Mouse (Mus musculus): ENCODE data around the gene Asb16. TPM values are rescaled to one million over a fixed set of nuclear protein-coding genes. Genes with fewer than 3 reads are reported as not detected.

The Asb16 gene
- polyA plus RNA-seq, 1 experiment from 2014 or later: not detected

DNA sequence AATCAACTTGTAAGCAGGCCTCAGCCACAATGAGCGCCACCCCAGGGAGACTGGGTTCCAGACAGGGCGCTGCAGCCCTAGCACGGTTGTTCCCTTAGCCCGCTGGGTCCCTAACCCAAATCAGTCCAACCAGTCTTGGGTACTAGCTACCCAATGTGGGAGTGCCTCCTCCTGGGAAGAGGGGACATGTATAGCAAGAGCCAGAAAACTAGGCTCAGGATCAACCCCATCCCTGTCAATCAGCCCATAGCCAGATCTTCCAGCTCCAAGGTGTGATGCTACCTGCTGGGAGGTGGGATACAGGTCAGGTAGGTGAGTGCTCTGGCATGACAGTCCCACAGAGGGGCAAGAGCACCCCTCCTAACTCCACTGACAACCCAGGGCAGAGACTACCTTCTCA, 21.6 kb downstream of the Asb16 start:
- Histone ChIP-seq H3K9ac (replicated peaks) (no peak overlapping the region), H3K4me1 (peaks cover 29% of the 10 kb centered on the region), H3K9me3 (no peaks in the 10 kb centered on the region), H3K4me3 (no peak overlapping the region), H3K27me3 (no peaks in the 10 kb centered on the region), H3K27ac (replicated peaks) (0 out of 2 replicates have a peak overlapping the region, but pooled peaks have one; percentile 20), H3K36me3 (peaks cover 74% of the 10 kb centered on the region), H3K4me2 (replicated peaks) (no peak overlapping the region)
- 83% methylated on average over 4 of the region's 4 CpGs for WGBS
- no peak for ATAC-seq (ENCODE audit: low FRiP score, low read depth)

DNA sequence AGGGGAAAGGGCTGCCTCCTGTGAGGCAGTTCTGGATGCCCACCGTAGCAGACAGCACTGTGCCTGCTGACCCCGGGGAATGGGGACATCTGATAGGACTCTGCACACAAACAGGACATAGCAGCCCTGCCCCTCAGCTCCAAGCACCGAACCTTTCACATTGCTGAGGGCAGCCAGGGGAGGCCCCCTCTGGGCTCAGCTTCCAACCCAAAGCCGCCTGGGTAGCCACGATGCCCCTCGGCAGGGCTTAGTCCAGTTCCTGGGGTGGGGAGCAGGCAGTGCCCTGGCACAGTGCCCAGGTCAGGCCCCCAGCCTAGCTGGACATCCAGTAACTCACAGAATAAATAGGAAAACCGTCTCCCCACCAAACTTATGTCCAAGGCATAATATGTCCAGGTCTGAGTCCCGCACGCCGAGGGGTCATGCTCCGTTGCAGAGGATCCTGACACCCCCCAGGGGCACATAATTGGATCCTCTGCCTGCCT, 22.6 kb downstream of the Asb16 start:
- Histone ChIP-seq H3K4me3 (no peak overlapping the region), H3K27me3 (no peaks in the 10 kb centered on the region), H3K4me2 (replicated peaks) (no peak overlapping the region), H3K9me3 (no peaks in the 10 kb centered on the region), H3K36me3 (peaks cover 74% of the 10 kb centered on the region), H3K27ac (replicated peaks) (no peak overlapping the region), H3K9ac (replicated peaks) (0 out of 2 replicates have a peak overlapping the region, but pooled peaks have one; percentile 11), H3K4me1 (peaks cover 27% of the 10 kb centered on the region)
- no peak for ATAC-seq (ENCODE audit: low FRiP score, low read depth)
- WGBS: 83% methylated on average over 11 of the region's 11 CpGs

DNA sequence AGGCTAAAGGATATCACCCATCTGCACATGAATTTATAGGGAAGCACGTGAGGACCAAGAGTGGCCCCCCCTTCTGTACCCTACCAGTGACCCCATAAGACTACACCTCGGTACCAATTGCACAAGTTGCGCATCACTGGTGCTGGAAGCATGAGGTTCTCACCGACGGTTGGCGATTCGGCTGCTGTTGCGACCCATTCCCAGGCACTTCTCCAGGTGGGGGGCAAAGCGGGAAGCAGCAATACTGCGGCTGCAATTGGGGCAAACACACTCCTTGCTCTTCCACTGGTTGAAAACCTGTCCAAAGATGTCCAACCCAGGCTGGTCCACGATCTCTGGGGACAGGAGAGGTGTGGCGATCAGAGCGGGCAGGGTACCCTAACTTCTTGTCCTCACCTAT, 25.4 kb downstream of the Asb16 start:
- Histone ChIP-seq H3K4me2 (replicated peaks) (no peak overlapping the region), H3K9ac (replicated peaks) (no peak overlapping the region), H3K36me3 (peaks cover 56% of the 10 kb centered on the region), H3K27me3 (no peaks in the 10 kb centered on the region), H3K27ac (replicated peaks) (no peak overlapping the region), H3K9me3 (no peaks in the 10 kb centered on the region), H3K4me1 (peaks cover 30% of the 10 kb centered on the region), H3K4me3 (0 out of 2 replicates have a peak overlapping the region, but pooled peaks have one; percentile 0)
- no peak for ATAC-seq (ENCODE audit: low FRiP score, low read depth)
- WGBS: 95% methylated on average over 13 of the region's 13 CpGs

DNA sequence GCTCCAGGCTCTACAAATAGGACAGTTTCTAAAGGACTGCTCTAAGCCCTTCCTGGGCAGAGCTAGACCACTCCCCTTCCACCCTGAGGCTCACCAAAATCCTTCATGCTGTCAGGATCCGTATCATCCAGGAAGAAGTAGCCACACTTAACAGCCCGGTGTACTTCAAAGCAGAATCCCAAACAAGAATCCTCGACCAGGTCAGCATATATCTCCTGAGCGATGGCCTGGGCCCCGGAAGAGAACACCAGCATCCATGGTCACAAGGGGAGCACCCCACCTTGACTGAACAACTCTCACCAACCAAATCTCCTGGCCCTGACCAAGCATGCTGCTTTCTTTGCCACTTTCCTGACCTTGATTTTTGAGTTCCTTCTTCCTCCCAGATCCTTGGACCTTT, 25.9 kb downstream of the Asb16 start:
- H3K27ac ChIP-seq (replicated peaks): peak overlapping the region; percentile 98; the same call in 1 of the 2 replicates
- H3K4me1 ChIP-seq: peaks cover 30% of the 10 kb centered on the region
- peak overlapping the region; percentile 86 for H3K4me2 ChIP-seq (replicated peaks)
- peak overlapping the region; percentile 95 for H3K4me3 ChIP-seq
- H3K9ac ChIP-seq (replicated peaks): peak overlapping the region; percentile 93; the same call in 1 of the 2 replicates
- no peak for ATAC-seq (ENCODE audit: low FRiP score, low read depth)
- H3K9me3 ChIP-seq: no peaks in the 10 kb centered on the region
- H3K27me3 ChIP-seq: no peaks in the 10 kb centered on the region
- peaks cover 51% of the 10 kb centered on the region for H3K36me3 ChIP-seq
- whole genome bisulfite sequencing: 80% methylated on average over 5 of the region's 5 CpGs

DNA sequence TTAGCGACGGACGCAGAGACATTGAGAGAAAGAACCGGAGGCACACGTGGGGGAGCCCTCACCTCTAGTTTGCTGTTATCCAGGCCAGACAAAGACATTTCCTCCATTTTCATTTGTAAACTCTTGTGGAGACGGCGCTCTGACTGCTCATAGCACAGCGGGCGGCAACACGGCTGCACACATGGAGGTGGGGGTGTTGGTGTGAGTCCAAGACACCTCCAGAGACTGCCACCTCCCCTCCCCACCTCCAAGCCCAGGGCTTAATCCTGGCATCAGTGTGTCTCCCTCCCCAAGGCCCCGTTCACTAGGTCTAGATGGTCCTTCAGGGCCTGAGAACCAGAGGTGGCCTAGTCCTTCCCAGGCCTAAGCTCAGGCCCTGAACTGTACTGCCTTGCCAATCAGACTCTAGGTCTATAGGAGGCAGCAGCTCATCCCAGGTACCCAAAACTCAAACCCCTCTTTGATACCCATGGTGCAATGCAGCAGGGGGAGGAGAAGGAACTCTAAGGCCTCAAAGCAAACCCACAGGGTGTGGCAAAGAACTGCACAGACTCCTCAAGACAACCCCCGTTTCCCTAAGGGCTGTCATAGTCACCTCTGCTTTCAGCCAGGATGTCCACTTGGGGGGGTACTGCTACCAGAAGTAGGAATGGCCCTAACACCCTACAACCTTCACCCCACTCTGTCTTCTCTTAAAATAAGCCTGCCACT, 26.5 kb downstream of the Asb16 start:
- Histone ChIP-seq H3K27ac (replicated peaks) (peak overlapping the region; percentile 98), H3K36me3 (peaks cover 45% of the 10 kb centered on the region), H3K9ac (replicated peaks) (peak overlapping the region; percentile 93), H3K4me2 (replicated peaks) (peak overlapping the region; percentile 86), H3K27me3 (no peaks in the 10 kb centered on the region), H3K4me1 (peaks cover 30% of the 10 kb centered on the region), H3K4me3 (peak overlapping the region; percentile 95), H3K9me3 (no peaks in the 10 kb centered on the region)
- WGBS: 73% methylated on average over 12 of the region's 12 CpGs
- ATAC-seq (ENCODE audit: low FRiP score, low read depth): no peak

DNA sequence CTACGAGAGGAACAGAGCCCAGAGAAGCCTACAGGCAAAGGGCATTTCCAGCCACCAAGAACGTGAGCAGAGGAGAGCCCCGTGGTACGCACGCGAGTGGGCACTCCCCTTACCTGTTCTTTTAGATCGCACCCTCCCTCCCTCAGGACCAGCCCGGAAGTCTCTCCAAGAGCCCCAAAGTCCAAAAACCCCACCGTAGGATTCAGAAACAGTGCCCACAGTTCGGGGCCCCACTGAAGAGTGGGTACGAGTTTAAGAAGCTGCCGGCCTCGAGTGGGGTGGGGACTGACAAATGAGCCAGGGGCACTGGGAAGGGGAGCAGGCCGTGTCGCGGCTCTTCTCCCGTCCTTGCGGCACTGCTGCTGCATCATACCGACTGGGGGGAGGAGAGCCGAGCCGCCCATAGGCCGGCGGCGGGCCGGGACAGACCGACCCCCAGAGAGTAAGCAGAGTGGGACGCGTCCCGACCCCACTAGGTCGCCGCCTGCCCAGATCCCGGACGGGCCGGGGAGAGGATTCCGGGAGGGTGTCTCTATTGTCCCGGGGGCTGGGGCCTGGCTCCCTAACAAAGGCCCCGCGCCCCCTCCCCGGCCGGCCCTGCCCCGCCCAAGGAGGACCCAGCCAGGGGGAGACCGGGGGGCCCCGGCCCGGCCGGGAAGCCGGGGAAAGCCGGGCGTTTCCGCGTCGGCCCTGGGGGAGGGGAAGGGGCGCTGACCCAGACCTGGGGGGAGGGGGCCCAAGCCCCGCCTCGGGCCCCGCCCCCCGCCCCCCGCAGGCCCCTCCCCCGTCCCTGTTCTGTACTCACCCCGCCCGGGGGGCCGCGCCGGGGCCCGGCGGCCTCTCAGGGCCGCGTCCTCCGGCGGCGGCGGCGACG, 27.3 kb downstream of the Asb16 start:
- peaks cover 37% of the 10 kb centered on the region for H3K36me3 ChIP-seq
- H3K9me3 ChIP-seq: no peaks in the 10 kb centered on the region
- ATAC-seq (ENCODE audit: low FRiP score, low read depth): peak; percentile 35
- peak overlapping the region; percentile 86 for H3K4me2 ChIP-seq (replicated peaks)
- under 1% methylated on average over 53 of the region's 73 CpGs for WGBS
- H3K27ac ChIP-seq (replicated peaks): peak overlapping the region; percentile 98
- peak overlapping the region; percentile 95 for H3K4me3 ChIP-seq
- H3K9ac ChIP-seq (replicated peaks): peak overlapping the region; percentile 93
- peaks cover 30% of the 10 kb centered on the region for H3K4me1 ChIP-seq
- no peaks in the 10 kb centered on the region for H3K27me3 ChIP-seq

DNA sequence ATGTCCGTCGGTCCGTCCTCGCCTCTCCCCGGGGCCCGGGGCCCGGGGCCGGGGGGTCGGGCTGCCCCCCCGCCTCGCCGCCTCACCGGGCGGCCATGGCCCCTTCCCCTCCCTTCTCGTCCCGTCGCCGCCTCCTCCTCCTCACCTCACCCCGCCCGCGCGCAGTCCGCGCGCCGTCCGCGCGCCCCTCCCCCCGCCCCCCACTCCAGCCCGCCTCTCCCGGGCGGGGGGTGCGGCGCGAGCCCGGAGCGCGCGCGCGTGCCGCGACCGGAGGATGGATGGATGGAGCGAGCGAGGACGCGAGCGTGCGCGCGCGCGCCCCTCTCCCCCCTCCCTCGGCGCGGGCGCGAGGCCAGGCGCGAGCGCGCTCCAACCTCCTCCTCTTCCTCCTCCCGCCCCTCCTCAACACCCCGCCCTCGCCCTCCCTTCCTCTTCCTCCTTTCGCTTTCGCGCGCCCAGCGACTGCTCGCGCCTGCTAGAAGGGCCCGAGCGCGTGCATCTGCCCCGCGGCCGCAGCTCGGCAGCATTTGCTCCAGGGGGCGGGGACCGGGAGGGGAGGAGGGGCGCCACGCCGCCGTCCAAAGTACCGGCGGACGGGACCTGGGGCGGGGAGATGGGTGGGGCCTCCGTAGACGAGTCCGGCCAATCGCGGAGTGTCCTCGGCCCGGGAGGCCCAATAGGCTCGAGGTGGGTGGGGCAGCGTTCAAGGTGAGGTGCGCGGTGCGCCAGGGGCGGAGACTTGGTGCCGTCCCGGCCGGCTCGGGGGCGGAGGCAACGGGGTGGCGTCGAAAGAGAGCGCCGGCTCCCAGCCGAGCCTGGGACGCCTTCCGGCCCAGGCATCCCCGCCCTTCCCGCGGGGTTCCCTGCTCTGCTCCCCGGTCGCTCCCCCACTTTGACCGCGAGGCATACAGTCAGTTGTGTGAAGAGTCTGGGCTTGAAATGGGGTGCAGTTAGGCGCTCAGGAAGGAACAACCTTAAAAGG, 28.2 kb downstream of the Asb16 start, which contains the start of gene Atxn7l3:
Gene Atxn7l3 (minus strand): TSS at position 141 of the 982 bp plus-strand sequence.
- Histone ChIP-seq H3K36me3 (peaks cover 28% of the 10 kb centered on the region), H3K27ac (replicated peaks) (peak within 1 kb of the TSS; percentile 98), H3K9ac (replicated peaks) (peak within 1 kb of the TSS; percentile 93), H3K4me1 (peaks cover 30% of the 10 kb centered on the region), H3K4me3 (peak within 1 kb of the TSS; percentile 95), H3K9me3 (no peaks in the 10 kb centered on the region), H3K4me2 (replicated peaks) (peak within 1 kb of the TSS; percentile 86), H3K27me3 (no peaks in the 10 kb centered on the region)
- peak; percentile 95 for ATAC-seq (ENCODE audit: low FRiP score, low read depth)
- under 1% methylated on average over 53 of the region's 125 CpGs for WGBS

DNA sequence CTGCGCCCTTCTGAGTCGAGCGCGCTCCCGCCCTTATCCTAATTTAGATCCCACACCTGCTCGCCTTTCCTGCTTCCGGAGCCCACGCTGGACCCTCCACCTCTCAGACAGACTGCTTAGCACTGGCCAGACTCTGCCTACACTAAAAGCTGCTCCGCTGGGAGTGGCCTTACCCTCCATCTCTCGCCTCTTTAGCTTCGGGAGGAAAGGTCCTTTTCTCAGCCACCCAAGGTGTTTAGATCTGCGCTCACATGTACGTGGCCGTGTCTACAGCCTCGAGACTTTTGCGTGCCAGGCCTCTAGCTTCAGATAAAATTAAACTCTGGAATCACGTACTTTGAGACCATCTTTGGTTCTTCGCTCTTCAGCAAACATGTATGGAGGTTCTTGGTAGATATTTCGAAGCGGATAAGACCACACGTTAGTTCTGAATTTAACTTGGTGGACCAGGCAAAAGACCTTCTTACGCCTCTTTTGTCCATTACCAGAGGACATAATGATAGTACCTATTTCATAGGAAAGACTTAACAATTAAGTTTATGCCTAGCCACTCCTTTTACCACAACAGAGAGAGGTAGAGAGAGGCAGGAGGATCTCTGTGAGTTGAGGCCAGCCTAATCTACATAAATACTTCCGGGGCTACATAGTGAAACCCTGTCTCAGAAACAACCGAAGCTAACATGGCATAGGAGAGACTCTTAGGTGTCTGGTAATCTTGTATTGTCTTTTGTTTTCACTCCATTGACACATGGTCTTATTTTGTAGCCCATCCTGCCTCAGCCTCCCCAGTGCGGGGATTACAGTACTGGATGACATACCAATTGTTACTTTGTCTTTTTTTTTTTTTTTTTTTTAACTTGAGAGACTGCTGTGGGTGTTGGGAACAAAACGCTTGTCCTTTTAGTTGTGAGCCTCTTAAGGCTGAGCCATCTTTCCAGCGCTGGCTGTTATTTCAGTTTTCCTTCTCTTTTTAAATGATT, 29.3 kb downstream of the Asb16 start:
- no peaks in the 10 kb centered on the region for H3K27me3 ChIP-seq
- peak overlapping the region; percentile 95 for H3K4me3 ChIP-seq
- H3K4me2 ChIP-seq (replicated peaks): peak overlapping the region; percentile 86
- peak overlapping the region; percentile 98 for H3K27ac ChIP-seq (replicated peaks)
- WGBS: 25% methylated on average over 27 of the region's 27 CpGs
- ATAC-seq (ENCODE audit: low FRiP score, low read depth): peak; percentile 35
- H3K4me1 ChIP-seq: peaks cover 30% of the 10 kb centered on the region
- H3K36me3 ChIP-seq: peaks cover 17% of the 10 kb centered on the region
- H3K9ac ChIP-seq (replicated peaks): peak overlapping the region; percentile 60
- no peaks in the 10 kb centered on the region for H3K9me3 ChIP-seq

DNA sequence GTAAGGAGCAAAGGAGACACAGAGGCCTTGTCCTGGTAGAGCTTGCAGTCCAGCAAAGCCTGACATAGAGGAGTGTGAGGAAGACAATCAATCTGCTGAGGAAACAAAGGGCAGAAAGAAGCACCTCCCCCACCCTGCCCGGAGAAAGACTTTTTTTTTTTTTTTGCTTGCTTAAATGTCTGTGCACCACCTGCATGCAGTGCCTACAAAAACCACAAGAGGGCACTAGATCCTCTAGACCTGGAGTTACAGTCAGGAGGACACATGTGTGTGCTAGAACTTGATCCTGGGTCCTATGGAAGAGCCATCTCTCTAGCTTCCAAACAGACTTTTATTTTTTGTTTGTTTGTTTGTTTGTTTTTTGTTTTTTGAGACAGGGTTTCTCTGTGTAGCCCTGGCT, 31.3 kb downstream of the Asb16 start:
- no peak overlapping the region for H3K4me3 ChIP-seq
- H3K27ac ChIP-seq (replicated peaks): no peak overlapping the region
- ATAC-seq (ENCODE audit: low FRiP score, low read depth): no peak
- 4% methylated on average over 1 of the region's 1 CpGs for WGBS
- no peak overlapping the region for H3K4me2 ChIP-seq (replicated peaks)
- H3K4me1 ChIP-seq: peaks cover 19% of the 10 kb centered on the region
- no peaks in the 10 kb centered on the region for H3K9me3 ChIP-seq
- no peaks in the 10 kb centered on the region; the same call in 1 of the 2 replicates for H3K36me3 ChIP-seq
- no peaks in the 10 kb centered on the region for H3K27me3 ChIP-seq
- H3K9ac ChIP-seq (replicated peaks): no peak overlapping the region

DNA sequence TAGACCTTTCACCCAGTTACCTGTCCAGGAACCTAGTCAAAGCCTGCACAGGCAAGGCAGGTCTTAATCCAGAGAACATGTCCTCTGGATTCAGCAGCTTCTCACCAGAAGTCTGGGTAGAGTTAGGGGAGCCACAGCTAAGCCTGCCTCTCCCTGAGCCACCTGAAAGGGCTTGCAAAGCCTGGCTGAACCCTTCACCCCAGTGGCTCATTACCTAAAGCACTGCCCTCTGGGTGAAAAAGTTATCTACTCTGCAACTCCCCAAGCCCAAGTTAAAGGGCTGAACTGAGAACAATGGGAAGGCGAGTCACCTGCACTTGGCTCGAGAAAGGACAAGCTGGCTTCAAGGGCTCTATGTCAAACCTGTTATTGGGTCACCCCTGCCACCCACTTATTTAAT, 35.6 kb downstream of the Asb16 start:
- Histone ChIP-seq H3K4me3 (no peak overlapping the region), H3K9me3 (no peaks in the 10 kb centered on the region), H3K27me3 (no peaks in the 10 kb centered on the region), H3K27ac (replicated peaks) (no peak overlapping the region), H3K4me1 (peaks cover 8% of the 10 kb centered on the region), H3K36me3 (peaks cover 38% of the 10 kb centered on the region), H3K4me2 (replicated peaks) (no peak overlapping the region), H3K9ac (replicated peaks) (no peak overlapping the region)
- WGBS: 46% methylated on average over 2 of the region's 2 CpGs
- ATAC-seq (ENCODE audit: low FRiP score, low read depth): no peak
